Mouse (Mus musculus) MEL-GATA-1-ER (cell line): ENCODE results near the gene Clcf1.

Experiments used
- DNase-seq: peaks from one replicate; pipeline ENCODE4 v3.0.0-alpha.2; 2012; ENCODE audit warnings: low read depth; ENCODE audit errors: extremely low read depth

Gene Clcf1

GRCm38 (mm10) chr19:4192251-4192985 is 21.6 kb upstream of the Clcf1 start:
- no peak for DNase-seq

- no peak for DNase-seq
Measured at GRCm38 (mm10) chr19:4193129-4193528, 20.9 kb upstream of the Clcf1 start.

- no peak for DNase-seq
Measured at GRCm38 (mm10) chr19:4194021-4194724, 19.9 kb upstream of the Clcf1 start.

GRCm38 (mm10) chr19:4194776-4195650 is 19.0 kb upstream of the Clcf1 start:
- no peak for DNase-seq

GRCm38 (mm10) chr19:4196048-4196447 is 18.0 kb upstream of the Clcf1 start:
- no peak for DNase-seq

- DNase-seq = no peak
Measured at GRCm38 (mm10) chr19:4196548-4196947, 17.5 kb upstream of the Clcf1 start.

- DNase-seq = no peak
Measured at GRCm38 (mm10) chr19:4197180-4197579, 16.9 kb upstream of the Clcf1 start.

- DNase-seq = peak; percentile 96
Measured at GRCm38 (mm10) chr19:4201291-4201909, 12.6 kb upstream of the Clcf1 start, which contains the start of gene Rad9a. Gene Rad9a, minus strand, starts transcription at chr19:4201662.

- DNase-seq = no peak
Measured at GRCm38 (mm10) chr19:4202149-4202548, 11.9 kb upstream of the Clcf1 start.

GRCm38 (mm10) chr19:4203148-4203547 is 10.9 kb upstream of the Clcf1 start:
- DNase-seq = no peak

- DNase-seq = no peak
Measured at GRCm38 (mm10) chr19:4203604-4204326, 10.3 kb upstream of the Clcf1 start.

- DNase-seq = no peak
Measured at GRCm38 (mm10) chr19:4204889-4205288, 9.1 kb upstream of the Clcf1 start.

- DNase-seq = no peak
Measured at GRCm38 (mm10) chr19:4206971-4207370, 7.1 kb upstream of the Clcf1 start.

GRCm38 (mm10) chr19:4208563-4208962 is 5.5 kb upstream of the Clcf1 start:
- DNase-seq = no peak

GRCm38 (mm10) chr19:4211891-4212588 is 2.0 kb upstream of the Clcf1 start:
- DNase-seq = no peak

- DNase-seq = no peak
Measured at GRCm38 (mm10) chr19:4213524-4213974, 489 bp upstream of the Clcf1 start.

- DNase-seq = no peak
Measured at GRCm38 (mm10) chr19:4214771-4215450, 873 bp downstream of the Clcf1 start.

- no peak for DNase-seq
Measured at GRCm38 (mm10) chr19:4215451-4215840, 1.4 kb downstream of the Clcf1 start.

GRCm38 (mm10) chr19:4216041-4216685 is 2.1 kb downstream of the Clcf1 start:
- DNase-seq = no peak
